Mouse (Mus musculus) E14TG2a.4 (cell line): ENCODE data around the gene Wsb2.

ENCODE experiments used
- CTCF ChIP-seq: conservative IDR thresholded peaks from 2 replicates; pipeline ENCODE4 v1.5.1; 2014; ENCODE audit warnings: low read length
- POU5F1 ChIP-seq: IDR thresholded peaks from 2 replicates; pipeline ENCODE4 v1.6.1; 2014; ENCODE audit warnings: low read length, borderline replicate concordance

DNA sequence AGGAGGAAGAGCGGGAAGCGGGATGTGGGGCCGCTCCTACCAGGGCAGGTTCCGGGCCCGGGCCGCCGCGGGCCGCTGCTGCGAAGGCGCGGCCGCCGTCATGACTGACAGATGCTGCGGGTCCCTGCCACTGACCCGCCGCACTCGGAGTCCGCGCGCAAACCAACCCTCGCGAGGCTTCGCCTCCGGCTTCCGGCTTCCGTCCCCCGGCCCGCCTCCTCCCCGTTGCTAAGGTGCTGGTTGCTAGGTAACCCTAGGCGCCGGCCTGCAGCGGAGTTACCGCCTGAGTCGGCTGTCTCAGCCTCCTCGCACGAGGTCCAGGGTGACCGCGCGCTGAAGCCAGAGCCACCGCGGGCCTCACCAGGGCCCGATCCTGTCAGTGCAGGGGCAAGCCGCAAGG, 31.8 kb downstream of the Wsb2 start, which contains the start of gene Rfc5:
- TF ChIP-seq CTCF: no peak
- no peak for TF ChIP-seq POU5F1
